30 mouse cellular contexts compared by ENCODE assay signal in the genomic region with DNA sequence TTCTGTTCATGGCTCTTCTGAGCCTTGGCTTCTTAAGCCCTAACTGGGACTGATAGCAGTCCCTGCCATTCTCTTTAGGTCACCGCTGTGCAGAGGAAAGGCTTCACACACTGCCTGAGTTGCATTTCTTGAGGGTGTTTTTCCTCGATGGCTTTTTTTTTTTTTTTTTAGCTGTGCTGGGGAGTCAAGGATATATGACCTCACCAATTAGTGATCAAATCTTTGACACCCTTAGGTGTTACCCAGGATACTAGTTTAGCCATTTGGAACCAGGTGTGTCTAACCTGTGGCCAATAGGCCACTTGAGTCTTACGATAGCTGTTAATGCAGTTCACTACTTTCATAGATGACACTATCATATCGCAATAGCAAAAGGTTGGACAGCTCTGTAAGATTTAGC.
A peak's percentile ranks its signal among the peaks of the same experiment; 100 is the strongest.
DNase-seq lines count a peak whose midpoint lies in the region; ATAC-seq and TF ChIP-seq lines count a peak whose summit lies in the region.
"Had no signal": no experiment of that assay in that cellular context is flagged by ENCODE, and none has a peak within 500 bp of the region (broad histone marks: within the 10 kb centered on the region; RNA-seq: fewer than 3 reads in every experiment).

No protein-coding gene starts in this region.

- 80% methylated on average over 4 of the region's 4 CpGs for WGBS in liver, embryonic 11.5 days
- 86% methylated on average over 4 of the region's 4 CpGs for WGBS in bone marrow, adult 2 months
- 85% methylated on average over 4 of the region's 4 CpGs for WGBS in liver, postnatal 0 days (ENCODE audit: insufficient replicate concordance)
- WGBS in intestine, postnatal 0 days, result 93% methylated on average over 4 of the region's 4 CpGs

- no peak for TF ChIP-seq POLR2A in bone marrow, adult 2 months (IDR thresholded peaks at IDR 0.05; ENCODE audit: borderline replicate concordance, control insufficient read depth, low read depth, low read length)

- ATAC-seq in liver, embryonic 11.5 days (replicated peaks; ENCODE audit: low FRiP score), result no peak
- ATAC-seq in liver, postnatal 0 days, result no peak
- ATAC-seq in intestine, postnatal 0 days, result no peak
- ATAC-seq: forebrain, embryonic 15.5 days; hindbrain, embryonic 16.5 days; Patski had no signal

- peaks cover 37% of the 10 kb centered on the region for H3K4me1 ChIP-seq in liver, embryonic 11.5 days (replicated peaks; ENCODE audit: control insufficient read depth, insufficient read depth, low read length)
- peaks cover 4% of the 10 kb centered on the region for H3K4me1 ChIP-seq in bone marrow, adult 2 months (ENCODE audit: control insufficient read depth, insufficient read depth, low read length)
- peaks cover 5% of the 10 kb centered on the region for H3K4me1 ChIP-seq in liver, postnatal 0 days (ENCODE audit: insufficient read depth)
- no peaks in the 10 kb centered on the region for H3K4me1 ChIP-seq in intestine, postnatal 0 days (replicated peaks; ENCODE audit: control insufficient read depth, insufficient read depth, low read length)
- H3K4me1 ChIP-seq: embryonic facial prominence, embryonic 10.5 days; embryonic facial prominence, embryonic 13.5 days; forebrain, embryonic 12.5 days; forebrain, embryonic 15.5 days; hindbrain, embryonic 10.5 days; hindbrain, embryonic 13.5 days had no signal

- H3K27ac ChIP-seq in liver, embryonic 11.5 days (ENCODE audit: low read depth, low read length), result peak overlapping the region; percentile 55; the same call in 1 of the 2 replicates
- peak overlapping the region; percentile 47 for H3K27ac ChIP-seq in bone marrow, adult 2 months (ENCODE audit: control insufficient read depth, insufficient read depth, low read depth, low read length, poor library complexity)
- H3K27ac ChIP-seq in liver, postnatal 0 days (ENCODE audit: low read depth), result peak overlapping the region; percentile 24; the same call in 1 of the 2 replicates
- no peak overlapping the region for H3K27ac ChIP-seq in intestine, postnatal 0 days (ENCODE audit: low read depth, low read length)
- H3K27ac ChIP-seq: embryonic facial prominence, embryonic 10.5 days; embryonic facial prominence, embryonic 13.5 days; forebrain, embryonic 12.5 days; forebrain, embryonic 15.5 days; gastrocnemius, adult 2 months; heart, embryonic 15.5 days; hindbrain, embryonic 10.5 days; hindbrain, embryonic 13.5 days had no signal

- no peak overlapping the region for H3K4me2 ChIP-seq in liver, embryonic 11.5 days
- no peak overlapping the region for H3K4me2 ChIP-seq in liver, postnatal 0 days (ENCODE audit: low read depth, low read length)
- H3K4me2 ChIP-seq in intestine, postnatal 0 days (replicated peaks; ENCODE audit: low read depth), result no peak overlapping the region
- H3K4me2 ChIP-seq: embryonic facial prominence, embryonic 13.5 days; forebrain, embryonic 12.5 days; forebrain, embryonic 15.5 days; heart, embryonic 12.5 days; heart, embryonic 15.5 days; hindbrain, embryonic 13.5 days had no signal

- H3K36me3 ChIP-seq in liver, embryonic 11.5 days (ENCODE audit: control insufficient read depth, insufficient read depth, low read length), result no peaks in the 10 kb centered on the region
- H3K36me3 ChIP-seq in liver, postnatal 0 days (replicated peaks; ENCODE audit: insufficient read depth, low read length), result no peaks in the 10 kb centered on the region
- no peaks in the 10 kb centered on the region for H3K36me3 ChIP-seq in intestine, postnatal 0 days (ENCODE audit: control insufficient read depth, insufficient read depth)
- H3K36me3 ChIP-seq: embryonic facial prominence, embryonic 10.5 days; embryonic facial prominence, embryonic 13.5 days; forebrain, embryonic 12.5 days; forebrain, embryonic 15.5 days; heart, embryonic 12.5 days; heart, embryonic 15.5 days; hindbrain, embryonic 10.5 days; hindbrain, embryonic 13.5 days had no signal

- H3K4me3 ChIP-seq in liver, embryonic 11.5 days (ENCODE audit: low read depth, low read length), result no peak overlapping the region
- H3K4me3 ChIP-seq in bone marrow, adult 2 months (replicated peaks; ENCODE audit: control insufficient read depth, low read depth, low read length), result no peak overlapping the region
- no peak overlapping the region for H3K4me3 ChIP-seq in liver, postnatal 0 days (ENCODE audit: low read depth, low read length)
- H3K4me3 ChIP-seq in intestine, postnatal 0 days (ENCODE audit: low read depth, low read length), result no peak overlapping the region
- H3K4me3 ChIP-seq: embryonic facial prominence, embryonic 10.5 days; embryonic facial prominence, embryonic 13.5 days; erythroblast, embryonic 14.5 days; forebrain, embryonic 12.5 days; forebrain, embryonic 15.5 days; gastrocnemius, adult 2 months; heart, embryonic 12.5 days; heart, embryonic 15.5 days; hindbrain, embryonic 10.5 days; hindbrain, embryonic 13.5 days had no signal

- TF ChIP-seq CTCF in bone marrow, adult 2 months (IDR thresholded peaks at IDR 0.05; ENCODE audit: control insufficient read depth, insufficient read depth, low read length), result no peak
- no peak for TF ChIP-seq CTCF in liver, postnatal 0 days (IDR thresholded peaks at IDR 0.05; ENCODE audit: low read depth)
- TF ChIP-seq CTCF in intestine, postnatal 0 days (IDR thresholded peaks at IDR 0.05; ENCODE audit: low read depth), result no peak

- no peaks in the 10 kb centered on the region for H3K27me3 ChIP-seq in liver, embryonic 11.5 days (replicated peaks; ENCODE audit: control insufficient read depth, insufficient read depth, low read length)
- H3K27me3 ChIP-seq in liver, postnatal 0 days (ENCODE audit: insufficient read depth, low read length), result no peaks in the 10 kb centered on the region
- no peaks in the 10 kb centered on the region for H3K27me3 ChIP-seq in intestine, postnatal 0 days (replicated peaks; ENCODE audit: control insufficient read depth, insufficient read depth, low read length)
- H3K27me3 ChIP-seq: embryonic facial prominence, embryonic 13.5 days; forebrain, embryonic 12.5 days; forebrain, embryonic 15.5 days; heart, embryonic 12.5 days; heart, embryonic 15.5 days; hindbrain, embryonic 13.5 days; Patski had no signal

- no peaks in the 10 kb centered on the region for H3K9me3 ChIP-seq in liver, embryonic 11.5 days (ENCODE audit: control insufficient read depth, low read length)
- H3K9me3 ChIP-seq in liver, postnatal 0 days (ENCODE audit: low read length), result no peaks in the 10 kb centered on the region
- no peaks in the 10 kb centered on the region for H3K9me3 ChIP-seq in intestine, postnatal 0 days (ENCODE audit: control insufficient read depth)
- H3K9me3 ChIP-seq: embryonic facial prominence, embryonic 10.5 days; embryonic facial prominence, embryonic 13.5 days; forebrain, embryonic 12.5 days; forebrain, embryonic 15.5 days; heart, embryonic 12.5 days; heart, embryonic 15.5 days; hindbrain, embryonic 10.5 days; hindbrain, embryonic 13.5 days had no signal

- TF ChIP-seq EP300 in liver, postnatal 0 days (IDR thresholded peaks at IDR 0.05; ENCODE audit: low read depth), result no peak

- H3K9ac ChIP-seq in liver, embryonic 11.5 days (ENCODE audit: low read depth, low read length), result no peak overlapping the region
- no peak overlapping the region for H3K9ac ChIP-seq in liver, postnatal 0 days (replicated peaks)
- no peak overlapping the region for H3K9ac ChIP-seq in intestine, postnatal 0 days (ENCODE audit: low read depth, low read length)
- H3K9ac ChIP-seq: embryonic facial prominence, embryonic 13.5 days; forebrain, embryonic 12.5 days; forebrain, embryonic 15.5 days; heart, embryonic 12.5 days; heart, embryonic 15.5 days; hindbrain, embryonic 13.5 days had no signal

- DNase-seq in liver, embryonic 11.5 days (ENCODE audit: low spot score), result no peak
- DNase-seq in liver, result no peak
- peak; percentile 45 for DNase-seq in CD4-positive helper T cell, adult 2 months (ENCODE audit: low read depth, low spot score)
- no peak for DNase-seq in liver, postnatal 0 days
- DNase-seq in frontal cortex, adult 2 months (ENCODE audit: extremely low spot score in 1 of 2, low spot score in 1 of 2), result no peak
- DNase-seq: adrenal gland, postnatal 10 days; adrenal gland, postnatal 36 days; cerebellum, adult 11 months; cerebellum, adult 2 months; cerebellum, adult 9-11 months; cerebellum, postnatal 36 days; embryo, embryonic 11 days; gastrocnemius, adult 2 months; gastrocnemius, postnatal 14 days; heart, adult 18-20 months; heart, postnatal 10 days; heart, postnatal 36 days had no signal
